Mouse (Mus musculus): Measurements from ENCODE around the gene Ms4a3.
A peak's percentile ranks its signal among the peaks of the same experiment; 100 is the strongest.

Ms4a3 gene

DNA sequence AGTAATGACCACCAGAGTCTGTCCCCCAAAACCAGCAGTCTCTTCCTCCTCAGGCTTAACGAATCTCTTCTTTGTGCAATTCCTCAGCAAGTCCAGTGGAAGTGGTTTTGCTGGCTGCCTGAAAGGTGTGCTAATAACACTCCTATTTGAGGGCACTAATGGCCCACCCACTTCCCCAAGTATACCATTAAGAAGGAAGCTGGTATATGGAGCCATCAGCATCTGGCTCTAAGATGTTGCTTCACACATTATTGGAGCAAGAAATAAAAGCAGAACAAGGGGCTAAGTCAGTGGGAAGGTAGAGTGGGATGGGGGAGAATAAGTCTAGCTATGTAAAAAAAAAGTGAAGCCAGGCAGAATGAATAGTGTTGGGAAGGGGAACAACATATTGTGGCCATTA is at the start of gene Ms4a3:
TSS of gene Ms4a3 (minus strand) at position 120 of the 400 bp plus-strand sequence.
- DNase-seq, result no peak

DNA sequence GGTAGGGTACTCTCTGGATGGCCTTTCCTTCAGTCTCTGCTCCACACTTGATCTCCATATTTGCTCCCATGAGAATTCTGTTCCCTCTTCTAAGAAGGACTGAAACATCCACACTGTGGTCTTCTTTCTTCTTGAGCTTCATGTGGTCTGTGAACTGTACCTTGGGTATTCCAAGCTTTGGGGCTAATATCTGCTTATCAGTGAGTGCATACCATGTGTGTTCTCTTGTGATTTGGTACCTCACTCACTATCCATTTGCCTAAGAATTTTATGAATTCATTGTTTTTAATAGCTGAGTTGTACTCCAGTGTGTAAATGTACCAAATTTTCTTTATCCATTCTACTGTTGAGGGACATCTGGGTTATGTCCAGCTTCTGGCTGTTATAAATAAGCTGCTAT is 20.9 kb upstream of the Ms4a3 start:
- no peak for DNase-seq

- DNase-seq, result no peak
Measured at GRCm38 (mm10) chr19:11660459-11660858, 19.8 kb upstream of the Ms4a3 start, which contains the start of gene Oosp2. TSS of gene Oosp2 (minus strand) at chr19:11660559.

DNA sequence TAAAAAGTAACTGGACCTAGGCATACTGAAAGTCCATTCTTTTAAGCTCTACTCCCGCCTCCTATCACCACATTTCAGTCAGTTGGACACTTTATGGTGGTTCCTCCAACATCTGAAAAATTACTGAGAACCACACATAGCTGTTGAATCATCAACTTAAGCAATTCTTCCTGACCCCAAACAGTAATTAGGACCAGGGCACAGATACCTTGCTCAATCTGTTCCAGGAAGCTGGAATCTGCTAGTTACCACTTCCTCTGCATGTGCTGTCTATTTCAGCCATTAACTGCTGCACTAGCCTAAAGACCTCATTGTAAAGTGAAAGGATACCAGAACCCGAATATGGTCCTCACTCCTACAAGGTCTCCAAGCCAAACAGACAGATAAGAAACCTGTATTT is 18.5 kb upstream of the Ms4a3 start:
- DNase-seq, result no peak

DNA sequence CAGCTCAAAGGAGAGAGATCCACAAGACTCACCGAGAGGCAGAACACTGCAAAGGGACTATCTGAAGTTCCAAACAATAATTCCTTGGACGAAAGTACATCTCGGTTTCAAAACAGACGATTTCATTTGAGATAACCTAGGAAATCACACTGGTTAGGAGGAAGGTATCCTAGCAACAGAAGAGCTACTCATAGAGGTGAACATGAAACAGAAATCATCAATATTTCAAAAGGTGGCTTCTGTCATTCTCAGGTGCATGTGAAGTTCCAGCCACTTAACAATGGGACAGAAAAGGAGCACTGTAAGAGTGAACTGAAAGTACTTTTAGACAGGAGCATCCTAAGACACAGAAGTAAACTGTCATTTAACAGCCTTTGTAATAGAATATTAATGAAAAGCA is 8.9 kb upstream of the Ms4a3 start:
- no peak for DNase-seq

GRCm38 (mm10) chr19:11646166-11646565 is 5.5 kb upstream of the Ms4a3 start:
- DNase-seq, result no peak

DNA sequence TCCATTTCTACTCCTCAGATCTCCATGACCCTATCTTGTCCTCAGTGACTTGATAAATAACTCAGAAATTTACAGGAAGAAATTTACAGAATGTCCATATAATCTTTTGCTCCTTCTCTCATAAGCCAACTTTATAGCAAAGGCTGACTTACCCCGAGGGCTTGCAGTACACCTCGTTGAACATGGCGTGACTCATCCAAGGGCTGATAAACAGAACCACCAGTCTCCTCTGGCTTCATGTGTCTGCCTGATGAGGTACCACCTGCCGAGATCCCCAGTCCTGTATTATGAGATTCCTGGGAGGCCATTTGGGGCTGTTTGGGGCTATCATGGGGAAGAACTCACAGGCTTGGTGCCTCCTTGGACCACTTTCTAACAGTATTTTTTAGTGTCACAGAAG is 1.6 kb downstream of the Ms4a3 start:
- DNase-seq, result no peak

DNA sequence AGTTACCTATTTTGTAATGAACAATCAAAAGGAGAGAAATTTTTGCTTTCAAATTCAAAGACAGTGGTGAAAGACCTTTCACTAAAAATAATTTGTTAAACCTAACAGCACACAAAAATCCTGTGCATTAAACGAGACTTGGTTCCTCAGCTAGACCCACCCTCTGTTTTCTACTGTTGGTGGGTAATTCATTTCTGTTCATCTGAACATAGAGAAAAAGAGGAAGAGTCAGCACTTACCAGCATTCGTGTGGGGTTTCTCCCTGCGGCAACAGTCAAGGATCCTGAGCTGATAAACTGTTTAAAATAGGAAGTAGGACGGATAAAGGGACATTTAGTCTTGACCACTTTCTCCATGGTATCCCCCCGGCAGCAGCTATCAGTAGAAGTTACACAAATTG is 5.1 kb downstream of the Ms4a3 start:
- no peak for DNase-seq

DNA sequence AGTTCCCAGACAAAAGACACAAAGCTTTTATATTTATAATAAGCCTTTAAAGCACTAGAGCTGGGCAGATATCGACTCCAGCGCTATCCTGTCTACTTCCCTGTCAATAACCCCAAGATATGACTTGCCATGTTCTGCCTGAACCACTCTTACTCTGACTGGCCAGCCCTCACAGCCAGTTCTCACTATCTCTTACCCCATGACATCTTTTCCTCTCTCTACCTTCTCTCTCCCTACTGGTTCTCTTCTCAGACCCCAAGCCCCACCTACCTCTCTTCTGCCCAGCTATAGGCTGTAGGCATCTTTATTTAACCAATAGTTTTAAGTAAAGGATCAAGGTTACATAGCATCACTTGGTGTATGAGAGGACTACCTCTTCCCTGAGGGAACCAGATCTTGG is 6.3 kb downstream of the Ms4a3 start:
- no peak for DNase-seq

DNA sequence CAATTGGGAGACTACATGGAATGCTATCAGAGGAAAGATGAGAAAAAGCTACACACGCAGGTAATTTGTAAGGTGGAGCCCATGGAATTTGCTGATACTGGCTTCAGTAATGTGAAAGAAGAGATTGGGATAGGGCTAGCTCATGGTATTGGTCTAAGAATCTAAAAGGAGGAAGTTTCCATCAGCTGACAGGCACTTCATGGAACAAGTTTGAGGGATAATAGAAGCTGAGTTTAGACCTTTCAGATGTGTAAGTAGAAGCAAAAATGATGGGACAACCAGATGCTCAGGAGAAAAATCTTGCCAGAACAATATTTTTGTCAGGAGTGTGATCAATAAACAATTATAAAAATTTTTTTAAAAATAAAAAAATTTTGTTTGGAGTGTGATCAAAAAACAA is 6.9 kb downstream of the Ms4a3 start:
- DNase-seq, result no peak

GRCm38 (mm10) chr19:11625231-11625630 is 15.4 kb downstream of the Ms4a3 start:
- DNase-seq, result no peak

DNA sequence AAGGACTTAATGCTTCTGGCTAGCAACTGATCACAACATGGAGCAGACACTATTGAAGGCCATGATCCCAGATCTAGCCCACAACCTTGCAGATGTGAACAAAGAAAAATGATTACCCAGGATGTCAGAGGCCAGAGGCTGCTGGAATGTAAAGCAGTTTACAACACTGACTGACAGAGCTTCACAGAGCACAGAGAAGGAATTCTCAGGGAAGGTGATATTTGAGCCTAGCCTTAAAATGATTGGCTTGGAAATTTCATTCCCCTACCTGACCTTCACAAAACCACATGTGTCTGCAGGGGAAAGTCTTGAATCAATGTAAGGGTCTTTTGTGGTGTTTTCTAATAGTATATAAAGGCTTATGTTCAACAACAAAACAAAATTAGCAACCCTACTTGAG is 15.9 kb downstream of the Ms4a3 start:
- DNase-seq, result no peak

DNA sequence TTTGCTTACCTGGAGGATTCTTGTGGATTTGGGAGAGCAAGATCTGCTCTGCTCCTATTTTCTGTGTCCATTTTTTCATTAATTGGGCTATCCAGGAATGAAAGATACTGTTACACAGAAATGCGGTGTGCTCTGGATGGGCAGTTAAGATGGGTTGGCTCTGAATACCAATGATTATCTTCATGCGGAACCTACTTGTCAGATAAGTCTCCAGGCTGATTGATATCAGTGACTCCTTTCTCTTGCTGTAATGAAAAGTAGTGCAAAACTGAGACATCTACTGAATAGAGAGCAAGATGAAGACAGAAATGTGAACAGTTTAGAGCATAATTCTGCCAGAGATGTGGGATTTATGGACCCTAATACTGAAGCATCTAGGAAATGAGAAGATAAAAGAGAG is 17.1 kb downstream of the Ms4a3 start, which contains the start of gene Ms4a2:
TSS of gene Ms4a2 (minus strand) at position 169 of the 400 bp plus-strand sequence.
- DNase-seq, result no peak

GRCm38 (mm10) chr19:11617983-11618382 is 22.7 kb downstream of the Ms4a3 start:
- no peak for DNase-seq

DNA sequence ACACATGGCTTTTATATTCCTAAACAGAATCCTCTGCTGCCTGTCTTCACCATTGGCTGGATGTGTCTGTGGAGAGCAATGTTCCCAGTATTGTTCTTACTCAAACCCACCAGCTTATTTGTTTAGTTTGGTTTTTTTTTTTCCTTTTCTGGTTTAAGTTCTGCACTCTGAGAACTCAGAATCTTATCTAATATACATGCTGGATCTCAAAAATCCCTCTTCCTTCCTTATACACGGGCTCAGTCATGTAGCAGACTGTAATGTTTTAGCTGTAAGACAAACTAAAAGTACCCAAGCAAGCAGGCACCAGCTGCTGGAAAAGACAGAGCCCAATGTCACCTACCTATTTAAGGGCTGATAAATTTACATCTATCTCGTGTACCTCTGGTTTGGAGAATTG is 25.8 kb downstream of the Ms4a3 start:
- DNase-seq, result no peak

DNA sequence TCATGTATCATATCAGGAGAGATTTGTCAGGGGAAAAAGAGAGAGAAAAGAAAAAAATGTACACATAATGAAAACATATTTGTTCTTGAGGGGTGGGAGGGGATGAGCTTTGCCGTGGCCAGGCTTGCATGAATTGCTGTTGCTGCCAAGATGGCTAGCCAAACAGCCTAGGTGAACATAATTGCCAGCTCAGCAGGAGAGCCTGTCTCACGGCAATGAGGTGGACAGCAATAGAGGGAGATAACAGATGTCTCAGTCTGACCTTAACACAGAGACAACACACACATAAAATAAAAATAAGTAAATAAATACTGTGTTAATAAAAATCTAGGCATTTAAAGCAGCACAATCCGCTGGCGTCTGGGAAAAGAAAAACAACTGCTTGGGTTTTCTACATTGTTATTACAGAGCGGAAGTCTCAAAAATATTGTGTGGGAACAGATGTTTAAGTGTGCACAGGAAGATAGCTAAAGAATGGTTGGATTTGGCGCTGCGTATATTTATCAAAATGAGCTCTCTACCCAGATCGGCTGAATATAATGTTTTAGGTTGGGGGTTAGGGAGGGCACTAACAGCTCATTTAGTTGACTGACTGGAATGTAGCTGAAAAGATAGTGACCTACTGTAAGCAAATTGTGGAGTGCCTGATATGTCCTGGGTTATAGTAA is 26.7 kb downstream of the Ms4a3 start:
- DNase-seq, result no peak

DNA sequence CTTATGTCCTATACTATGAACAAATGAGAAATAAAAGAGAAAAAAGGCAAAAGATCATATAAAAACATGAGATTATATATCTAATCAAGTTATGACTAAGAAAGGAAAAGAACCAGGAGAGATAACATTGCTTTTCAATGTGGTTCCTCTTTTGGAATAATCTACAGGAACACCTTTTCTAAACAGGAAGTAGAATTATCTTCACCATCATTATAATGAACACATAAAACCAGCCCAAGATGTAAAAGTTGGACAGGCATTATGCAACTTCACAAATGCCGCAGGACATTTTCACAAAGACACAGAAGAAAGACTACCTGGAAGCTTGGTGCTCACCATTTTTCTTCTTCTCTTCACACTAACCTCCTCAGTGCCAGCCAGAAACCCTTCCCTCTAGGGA is 27.6 kb downstream of the Ms4a3 start:
- DNase-seq, result no peak

GRCm38 (mm10) chr19:11612293-11612692 is 28.4 kb downstream of the Ms4a3 start:
- no peak for DNase-seq

DNA sequence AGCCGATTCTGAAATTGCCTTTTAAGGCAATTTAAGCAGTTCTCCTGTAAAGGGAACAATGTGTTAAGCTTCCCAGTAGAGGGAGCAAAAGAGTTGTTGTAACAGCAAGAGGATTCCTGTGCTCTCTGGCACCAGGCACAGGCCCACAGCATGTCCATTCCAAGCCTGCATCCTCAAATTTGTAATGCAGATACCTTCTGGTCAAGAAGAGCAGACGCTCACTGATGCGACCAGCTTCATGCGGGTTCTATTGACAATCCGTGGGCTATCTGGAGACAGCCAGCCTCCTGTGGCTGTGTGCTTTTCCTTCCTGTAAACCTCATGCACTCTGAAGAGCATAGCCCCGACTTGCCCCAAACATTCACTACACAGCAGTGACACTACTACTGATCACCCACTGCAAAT is 29.1 kb downstream of the Ms4a3 start:
- no peak for DNase-seq

DNA sequence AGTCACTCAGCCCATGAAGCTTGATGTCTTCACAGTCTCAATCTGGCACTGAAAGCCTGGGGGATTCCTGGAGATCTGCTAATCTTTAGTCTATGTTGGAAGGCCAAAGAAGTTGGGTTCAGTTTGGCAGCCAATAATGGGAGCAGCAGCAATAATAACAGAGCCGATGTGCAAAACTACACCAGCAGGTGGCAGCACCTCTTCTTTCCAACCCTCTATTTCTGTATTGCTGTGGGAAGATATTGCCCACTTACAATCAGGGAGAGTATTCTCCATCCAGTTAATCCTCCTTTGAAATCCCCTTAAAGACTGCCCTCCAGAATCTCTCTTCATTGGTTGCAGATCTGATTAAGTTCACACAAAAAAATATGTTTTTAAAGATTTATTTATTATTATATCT is 32.5 kb downstream of the Ms4a3 start:
- no peak for DNase-seq

DNA sequence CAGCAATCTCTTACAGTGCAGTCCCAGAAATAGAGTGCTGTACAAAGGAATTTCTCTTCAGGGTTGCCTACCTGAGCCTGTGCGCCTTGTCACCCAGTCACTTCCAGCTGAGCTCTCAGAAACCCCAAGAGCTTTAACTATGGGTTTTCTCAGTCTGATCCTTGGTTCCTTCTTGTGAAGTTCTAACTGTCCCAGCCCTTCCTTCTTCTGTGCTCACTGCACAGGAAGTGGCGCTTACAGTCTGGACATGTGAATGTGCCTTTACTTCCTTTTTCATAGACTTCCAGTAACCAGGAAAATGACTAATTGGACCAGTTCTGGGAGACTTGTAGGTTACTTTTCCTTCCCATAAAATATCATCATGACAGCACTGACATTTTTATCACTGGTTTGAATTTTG is 36.0 kb downstream of the Ms4a3 start, which contains the start of gene Ms4a6d:
TSS of gene Ms4a6d (minus strand) at position 247 of the 400 bp plus-strand sequence.
- DNase-seq, result no peak

- peak in 1 of 2 experiments; percentile 48 for DNase-seq
Measured at GRCm38 (mm10) chr19:11602026-11602425, 38.6 kb downstream of the Ms4a3 start.

- no peak for DNase-seq
Measured at GRCm38 (mm10) chr19:11601349-11601748, 39.3 kb downstream of the Ms4a3 start.

GRCm38 (mm10) chr19:11589891-11590449 is 50.7 kb downstream of the Ms4a3 start:
- no peak for DNase-seq

GRCm38 (mm10) chr19:11589205-11589604 is 51.4 kb downstream of the Ms4a3 start:
- peak in 1 of 2 experiments; percentile 40 for DNase-seq

All from thymus, adult 18-20 months (tissue).